Mouse (Mus musculus) kidney, postnatal 14 days (tissue): ENCODE measurements around the gene Asb10.

Experiments used
- DNase-seq: peaks from one replicate; pipeline ENCODE4 v3.0.0; 2022; ENCODE audit warnings: mixed read lengths

The Asb10 gene

GRCm38 (mm10) chr5:24486097-24486496, 54.7 kb downstream of the Asb10 start:
- peak; percentile 88 for DNase-seq

- DNase-seq = peak; percentile 29
These were observed 55.8 kb downstream of the Asb10 start for GRCm38 (mm10) chr5:24484963-24485362.

- DNase-seq = peak; percentile 85
These were observed 57.5 kb downstream of the Asb10 start for GRCm38 (mm10) chr5:24483326-24483725.
